Mouse (Mus musculus) liver, adult (tissue): Measurements from ENCODE around the gene Vmn1r111.
"Not testable (repeated sequence)": the region's sequence is repeated elsewhere in the genome, so short reads cannot be mapped to it uniquely, and the experiment has no call there.

Experiments used
- GATA4 ChIP-seq: IDR thresholded peaks from 2 replicates; pipeline ENCODE4 v1.6.1; 2014; ENCODE audit warnings: mild to moderate bottlenecking, low read length; ENCODE audit not compliant: insufficient replicate concordance

The Vmn1r111 gene

DNA sequence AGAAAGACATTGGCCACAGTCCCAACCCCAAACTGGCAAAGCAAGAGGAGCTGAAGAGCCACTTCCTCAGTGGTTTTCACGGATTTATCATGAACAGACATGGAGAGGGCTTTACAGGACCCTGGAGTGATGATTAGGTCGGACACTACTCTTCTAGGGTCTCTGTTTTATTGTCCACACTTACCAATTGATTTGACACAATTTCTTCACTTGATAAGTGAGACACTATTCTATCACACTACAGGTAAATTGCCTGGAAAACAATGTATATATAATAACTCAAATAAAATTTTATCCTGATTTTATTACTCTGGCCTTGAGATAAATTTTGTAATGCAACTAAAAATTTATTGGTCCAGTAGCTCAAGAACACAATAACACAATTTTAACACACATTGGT lies at the start of gene Vmn1r111:
Vmn1r111 (minus strand) TSS at position 101 of the 400 bp plus-strand sequence.
- TF ChIP-seq GATA4 = not testable (repeated sequence)

DNA sequence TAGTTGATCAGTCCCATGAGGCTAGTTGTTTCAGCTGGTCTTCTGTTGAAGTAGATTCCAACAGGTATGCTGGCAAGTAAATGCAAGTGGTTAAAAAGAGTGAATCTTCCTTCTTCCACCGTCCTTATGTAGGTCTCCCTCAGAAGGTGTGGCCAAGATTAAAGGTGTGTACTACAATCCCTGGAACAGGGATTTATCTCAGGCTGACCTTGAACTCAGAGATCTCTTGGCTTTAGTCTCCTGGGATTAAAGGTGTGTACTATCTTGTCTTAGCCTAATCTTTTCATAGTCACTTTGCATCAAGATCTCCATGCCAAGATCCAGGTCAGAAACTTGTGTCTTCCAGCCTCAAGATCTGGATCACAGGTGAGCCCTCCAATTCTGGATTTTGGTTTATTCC lies 27.5 kb upstream of the Vmn1r111 start, which contains the start of gene Gm10668:
Gm10668 (minus strand) TSS at position 101 of the 400 bp plus-strand sequence.
- not testable (repeated sequence) for TF ChIP-seq GATA4

- not testable (repeated sequence) for TF ChIP-seq GATA4
Observed at GRCm38 (mm10) chr7:20668618-20669017, 34.4 kb downstream of the Vmn1r111 start, which contains the start of gene Vmn1r107. Vmn1r107 (plus strand) TSS chr7:20668918.
